Mouse (Mus musculus): ENCODE data around the gene Iqcg.

- TF ChIP-seq MAFK (IDR thresholded peaks at IDR 0.05; ENCODE audit: insufficient read depth, low read depth, low read length): no peak
- TF ChIP-seq ZC3H11A (IDR thresholded peaks at IDR 0.05; ENCODE audit: borderline replicate concordance, low read depth, low read length): no peak
- no peak for TF ChIP-seq CHD2 (IDR thresholded peaks at IDR 0.05; ENCODE audit: low read depth, low read length)
- no peak for TF ChIP-seq ZNF384 (IDR thresholded peaks at IDR 0.05; ENCODE audit: low read depth, low read length)
- no peak for TF ChIP-seq HCFC1 (IDR thresholded peaks at IDR 0.05; ENCODE audit: borderline replicate concordance, insufficient read depth, low read length)
Measured at GRCm38 (mm10) chr16:32981405-32981804, 74.6 kb downstream of the Iqcg start.

Data from ES-E14 (cell line).